ENCODE assay signal across 11 mouse cellular contexts in genomic region chr9:24379321-24379720, GRCm38 (mm10).
DNase-seq lines count a peak whose midpoint lies in the region; ATAC-seq lines count a peak whose summit lies in the region.
"Had no signal": no experiment of that assay in that cellular context is flagged by ENCODE, and none has a peak within 500 bp of the region (broad histone marks: within the 10 kb centered on the region; RNA-seq: fewer than 3 reads in every experiment).

No protein-coding gene starts in this region.

- H3K27ac ChIP-seq in hindbrain, embryonic 11.5 days (ENCODE audit: low read depth, low read length): 0 out of 2 replicates have a peak overlapping the region, but pooled peaks have one; percentile 31
- no peak overlapping the region for H3K27ac ChIP-seq in hindbrain, embryonic 14.5 days
- H3K27ac ChIP-seq: heart, embryonic 15.5 days had no signal

- DNase-seq in hindbrain, embryonic 11.5 days (ENCODE audit: low spot score): peak; percentile 31
- no peak for DNase-seq in hindbrain, embryonic 14.5 days (ENCODE audit: low spot score)
- DNase-seq in right cerebral cortex, adult 18-20 months: peak; percentile 1
- no peak for DNase-seq in right cerebral cortex, postnatal 36 days (ENCODE audit: low spot score in 2 of 2)
- peak; percentile 56 for DNase-seq in embryo, embryonic 10.5 days (ENCODE audit: low spot score)
- no peak for DNase-seq in left cerebral cortex, postnatal 14 days (ENCODE audit: low spot score in 2 of 2)
- DNase-seq: thymus, postnatal 4 days had no signal

- ATAC-seq in hindbrain, embryonic 11.5 days (ENCODE audit: low FRiP score): peak; percentile 84
- no peak for ATAC-seq in hindbrain, embryonic 14.5 days (ENCODE audit: low FRiP score)
- ATAC-seq in monocyte, adult 5-6 weeks (replicated peaks; ENCODE audit: insufficient number of reproducible peaks, low FRiP score, low TSS enrichment, poor library complexity, severe bottlenecking): no peak
- ATAC-seq in granulocyte monocyte progenitor cell, adult 5-6 weeks (replicated peaks; ENCODE audit: poor library complexity, severe bottlenecking): no peak

- H3K4me1 ChIP-seq in hindbrain, embryonic 11.5 days (replicated peaks; ENCODE audit: control insufficient read depth, insufficient read depth, low read length): no peaks in the 10 kb centered on the region
- H3K4me1 ChIP-seq in hindbrain, embryonic 14.5 days (replicated peaks; ENCODE audit: control insufficient read depth, insufficient read depth, low read length): no peaks in the 10 kb centered on the region
- H3K4me1 ChIP-seq: heart, embryonic 15.5 days had no signal

- WGBS in hindbrain, embryonic 11.5 days: 31% methylated on average over 3 of the region's 3 CpGs
- 28% methylated on average over 3 of the region's 3 CpGs for WGBS in hindbrain, embryonic 14.5 days

- H3K9me3 ChIP-seq in hindbrain, embryonic 11.5 days (ENCODE audit: control insufficient read depth, low read length): no peaks in the 10 kb centered on the region
- no peaks in the 10 kb centered on the region for H3K9me3 ChIP-seq in hindbrain, embryonic 14.5 days (ENCODE audit: control insufficient read depth, low read length)
- H3K9me3 ChIP-seq: heart, embryonic 15.5 days had no signal

- intact Hi-C loops in left cerebral cortex, postnatal 14 days (cut with DNase I): no loop called here

- H3K4me3 ChIP-seq in hindbrain, embryonic 11.5 days (ENCODE audit: low read depth, low read length): no peak overlapping the region
- no peak overlapping the region for H3K4me3 ChIP-seq in hindbrain, embryonic 14.5 days (replicated peaks; ENCODE audit: low read length)
- H3K4me3 ChIP-seq: heart, embryonic 15.5 days had no signal

- no peaks in the 10 kb centered on the region for H3K27me3 ChIP-seq in hindbrain, embryonic 11.5 days (ENCODE audit: control insufficient read depth, insufficient read depth, low read length)
- H3K27me3 ChIP-seq in hindbrain, embryonic 14.5 days (ENCODE audit: control insufficient read depth, insufficient read depth, low read length): no peaks in the 10 kb centered on the region
- H3K27me3 ChIP-seq: heart, embryonic 15.5 days had no signal

- no peak overlapping the region for H3K9ac ChIP-seq in hindbrain, embryonic 11.5 days (ENCODE audit: low read depth, low read length)
- no peak overlapping the region for H3K9ac ChIP-seq in hindbrain, embryonic 14.5 days
- H3K9ac ChIP-seq: heart, embryonic 15.5 days; liver, postnatal 0 days had no signal

- no peaks in the 10 kb centered on the region for H3K36me3 ChIP-seq in hindbrain, embryonic 11.5 days (ENCODE audit: control insufficient read depth, insufficient read depth, low read length)
- no peaks in the 10 kb centered on the region for H3K36me3 ChIP-seq in hindbrain, embryonic 14.5 days (replicated peaks; ENCODE audit: control insufficient read depth, insufficient read depth)
- H3K36me3 ChIP-seq: heart, embryonic 15.5 days had no signal

- H3K4me2 ChIP-seq in hindbrain, embryonic 11.5 days (replicated peaks; ENCODE audit: low read depth, low read length): no peak overlapping the region
- H3K4me2 ChIP-seq in hindbrain, embryonic 14.5 days (replicated peaks): no peak overlapping the region
- H3K4me2 ChIP-seq: heart, embryonic 15.5 days had no signal

Comparison
In these comparisons a context has a peak if more than half of its experiments do, and no peak if none do; other contexts are left out.
1. DNase-seq: peak in hindbrain, embryonic 11.5 days (single experiment), right cerebral cortex, adult 18-20 months (single experiment) and embryo, embryonic 10.5 days (single experiment); none in hindbrain, embryonic 14.5 days (single experiment), right cerebral cortex, postnatal 36 days (0 of 2) and left cerebral cortex, postnatal 14 days (0 of 2).